Mouse (Mus musculus) intestine, postnatal 0 days (tissue): ENCODE data around the gene Foxn2. TPM values are rescaled to one million over a fixed set of nuclear protein-coding genes. Genes with fewer than 3 reads are reported as not detected.

Experiments
- ATAC-seq: fragments of 200-750 bp; cut with Nextera tagmentation; 2 replicates; pipeline ENCODE4 v1.8.0; 2017; ENCODE audit warnings: mild to moderate bottlenecking, moderate TSS enrichment, moderate library complexity
- H3K27ac ChIP-seq: fragments of 300-500 bp; sonication (generic); 2 replicates; pipeline ENCODE4 v1.5.1; 2014; ENCODE audit warnings: mild to moderate bottlenecking, low read depth, low read length, moderate library complexity
- H3K27me3 ChIP-seq: fragments of 300-500 bp; sonication (generic); replicated peaks from 2 replicates; pipeline ENCODE4 v1.6.1; 2014; ENCODE audit warnings: low read length, mixed read lengths; ENCODE audit not compliant: control insufficient read depth, insufficient read depth
- H3K36me3 ChIP-seq: fragments of 300-500 bp; sonication (generic); 2 replicates; pipeline ENCODE4 v1.6.1; 2014; ENCODE audit warnings: mild to moderate bottlenecking, moderate library complexity; ENCODE audit not compliant: control insufficient read depth, insufficient read depth
- H3K4me1 ChIP-seq: fragments of 300-500 bp; sonication (generic); replicated peaks from 2 replicates; pipeline ENCODE4 v1.6.1; 2014; ENCODE audit warnings: antibody characterized with exemption, low read length, mixed read lengths; ENCODE audit not compliant: control insufficient read depth, insufficient read depth
- H3K4me2 ChIP-seq: fragments of 300-500 bp; sonication (generic); replicated peaks from 2 replicates; pipeline ENCODE4 v1.6.1; 2014; ENCODE audit warnings: low read depth, mild to moderate bottlenecking, moderate library complexity
- H3K4me3 ChIP-seq: fragments of 300-500 bp; sonication (generic); 2 replicates; pipeline ENCODE4 v1.5.1; 2014; ENCODE audit warnings: low read depth, low read length
- H3K9ac ChIP-seq: fragments of 300-500 bp; sonication (generic); 2 replicates; pipeline ENCODE4 v1.6.1; 2014; ENCODE audit warnings: mild to moderate bottlenecking, low read depth, low read length
- H3K9me3 ChIP-seq: fragments of 300-500 bp; sonication (generic); 2 replicates; pipeline ENCODE4 v1.6.1; 2016; ENCODE audit warnings: mixed run types; ENCODE audit not compliant: control insufficient read depth
- CTCF ChIP-seq: sonication (generic); IDR thresholded peaks from 2 replicates; pipeline ENCODE4 v1.5.1; 2016; ENCODE audit warnings: low read depth, mild to moderate bottlenecking, control low read depth, antibody characterized with exemption, moderate library complexity
- WGBS: fragments of 180-500 bp; shearing (Covaris S2); extraction: QIAGEN DNeasy Blood & Tissue Kit; methylation state at CpG from one replicate; pipeline ENCODE4 v1.1.7; 2014; 5-methylcytosine and 5-hydroxymethylcytosine counted together
- polyA plus RNA-seq: library from polyadenylated mRNA; unstranded; fragments of >200 nt; fragmentation: Nextera tagmentation; extraction: Ambion mirVana; gene quantifications from 2 replicates; pipeline ENCODE4 v1.2.1, GENCODE M21; 2015

Gene Foxn2
- 11.4 and 13.5 TPM in 2 replicates for polyA plus RNA-seq

GRCm38 (mm10) chr17:88440285-88441000 lies at the start of gene Foxn2:
Gene Foxn2, plus strand, starts transcription at chr17:88440711.
- peak within 1 kb of the TSS; percentile 96 for H3K4me3 ChIP-seq
- H3K27ac ChIP-seq, result peak within 1 kb of the TSS; percentile 95
- H3K9me3 ChIP-seq, result no peaks in the 10 kb centered on the region
- TF ChIP-seq CTCF, result peak; percentile 14; the same call in 1 of the 2 replicates
- WGBS, result under 1% methylated on average over 72 of the region's 93 CpGs
- H3K27me3 ChIP-seq, result no peaks in the 10 kb centered on the region
- ATAC-seq, result peak; percentile 83
- H3K4me2 ChIP-seq, result peak within 1 kb of the TSS; percentile 82
- peak within 1 kb of the TSS; percentile 92 for H3K9ac ChIP-seq
- H3K36me3 ChIP-seq, result no peaks in the 10 kb centered on the region
- H3K4me1 ChIP-seq, result no peaks in the 10 kb centered on the region

GRCm38 (mm10) chr17:88397501-88397900 lies 43.0 kb upstream of the Foxn2 start:
- H3K27ac ChIP-seq, result no peak overlapping the region
- no peak overlapping the region for H3K4me2 ChIP-seq
- H3K36me3 ChIP-seq, result no peaks in the 10 kb centered on the region
- no peak for ATAC-seq
- H3K4me3 ChIP-seq, result no peak overlapping the region
- H3K27me3 ChIP-seq, result no peaks in the 10 kb centered on the region
- no peak overlapping the region for H3K9ac ChIP-seq
- H3K4me1 ChIP-seq, result no peaks in the 10 kb centered on the region
- TF ChIP-seq CTCF, result no peak
- WGBS, result 89% methylated on average over 6 of the region's 6 CpGs
- H3K9me3 ChIP-seq, result no peaks in the 10 kb centered on the region

- no peak overlapping the region for H3K27ac ChIP-seq
- no peak overlapping the region for H3K4me3 ChIP-seq
- no peaks in the 10 kb centered on the region for H3K4me1 ChIP-seq
- H3K36me3 ChIP-seq, result no peaks in the 10 kb centered on the region
- no peak for TF ChIP-seq CTCF
- H3K9ac ChIP-seq, result no peak overlapping the region
- no peaks in the 10 kb centered on the region for H3K9me3 ChIP-seq
- 45% methylated on average over 6 of the region's 6 CpGs for WGBS
- H3K4me2 ChIP-seq, result 0 out of 2 replicates have a peak overlapping the region, but pooled peaks have one; percentile 13
- no peak for ATAC-seq
- no peaks in the 10 kb centered on the region for H3K27me3 ChIP-seq
Observed at GRCm38 (mm10) chr17:88398090-88398489, 42.4 kb upstream of the Foxn2 start.

GRCm38 (mm10) chr17:88398854-88399253 lies 41.7 kb upstream of the Foxn2 start:
- no peaks in the 10 kb centered on the region for H3K9me3 ChIP-seq
- H3K4me2 ChIP-seq, result no peak overlapping the region
- no peaks in the 10 kb centered on the region for H3K27me3 ChIP-seq
- no peaks in the 10 kb centered on the region for H3K4me1 ChIP-seq
- no peak overlapping the region for H3K9ac ChIP-seq
- H3K27ac ChIP-seq, result no peak overlapping the region
- 92% methylated on average over 4 of the region's 4 CpGs for WGBS
- H3K36me3 ChIP-seq, result no peaks in the 10 kb centered on the region
- ATAC-seq, result no peak
- H3K4me3 ChIP-seq, result no peak overlapping the region
- TF ChIP-seq CTCF, result no peak

GRCm38 (mm10) chr17:88400122-88400521 lies 40.4 kb upstream of the Foxn2 start:
- ATAC-seq, result no peak
- Histone ChIP-seq H3K4me3 (no peak overlapping the region), H3K36me3 (no peaks in the 10 kb centered on the region), H3K4me2 (no peak overlapping the region), H3K4me1 (no peaks in the 10 kb centered on the region), H3K9ac (no peak overlapping the region), H3K27ac (no peak overlapping the region), H3K27me3 (no peaks in the 10 kb centered on the region), H3K9me3 (no peaks in the 10 kb centered on the region)
- 43% methylated on average over 6 of the region's 6 CpGs for WGBS
- TF ChIP-seq CTCF, result no peak

- H3K9ac ChIP-seq, result no peak overlapping the region
- no peak overlapping the region for H3K4me2 ChIP-seq
- H3K27me3 ChIP-seq, result no peaks in the 10 kb centered on the region
- no peak overlapping the region for H3K4me3 ChIP-seq
- H3K27ac ChIP-seq, result no peak overlapping the region
- ATAC-seq, result no peak
- 70% methylated on average over 15 of the region's 15 CpGs for WGBS
- no peaks in the 10 kb centered on the region for H3K36me3 ChIP-seq
- H3K4me1 ChIP-seq, result no peaks in the 10 kb centered on the region
- 0 out of 2 replicates have a peak, but pooled peaks have one; percentile 8 for TF ChIP-seq CTCF
- no peaks in the 10 kb centered on the region for H3K9me3 ChIP-seq
Observed at GRCm38 (mm10) chr17:88400702-88401475, 39.6 kb upstream of the Foxn2 start.
